ENCODE assay signal across 10 mouse cellular contexts in genomic region chr8:94900617-94901016, GRCm38 (mm10). TPM values are rescaled to one million over a fixed set of nuclear protein-coding genes. Genes with fewer than 3 reads are reported as not detected.
DNase-seq lines count a peak whose midpoint lies in the region; ATAC-seq and TF ChIP-seq lines count a peak whose summit lies in the region.
"Had no signal": no experiment of that assay in that cellular context is flagged by ENCODE, and none has a peak within 500 bp of the region (broad histone marks: within the 10 kb centered on the region; RNA-seq: fewer than 3 reads in every experiment).

No protein-coding gene starts in this region.

- no peak overlapping the region for H3K4me2 ChIP-seq in lung, postnatal 0 days (replicated peaks; ENCODE audit: low read depth, low read length)
- peak overlapping the region; percentile 34 for H3K4me2 ChIP-seq in heart, postnatal 0 days (ENCODE audit: low read depth, low read length)
- H3K4me2 ChIP-seq in myocyte (ENCODE audit: low read depth), result no peak overlapping the region
- H3K4me2 ChIP-seq: hindbrain, embryonic 15.5 days had no signal

- peak overlapping the region; percentile 33 for H3K4me3 ChIP-seq in gastrocnemius, adult 2 months
- no peak overlapping the region for H3K4me3 ChIP-seq in lung, postnatal 0 days (ENCODE audit: low read depth, low read length)
- no peak overlapping the region for H3K4me3 ChIP-seq in heart, postnatal 0 days (ENCODE audit: low read depth, low read length)
- no peak overlapping the region for H3K4me3 ChIP-seq in myocyte
- no peak overlapping the region for H3K4me3 ChIP-seq in layer of hippocampus, adult 2 months
- H3K4me3 ChIP-seq: hindbrain, embryonic 15.5 days had no signal

- intact Hi-C loops in gastrocnemius, adult 2 months (cut with DNase I), result loop anchor here (1.0 to 10.0 kb wide), 2 partner anchors 22 to 196 kb away; no protein-coding TSS in a partner anchor

- 19% methylated on average over 6 of the region's 6 CpGs for WGBS in lung, postnatal 0 days
- WGBS in heart, postnatal 0 days, result 6% methylated on average over 6 of the region's 6 CpGs

- H3K36me3 ChIP-seq in lung, postnatal 0 days (ENCODE audit: insufficient read depth, low read length), result peaks cover 5% of the 10 kb centered on the region; the same call in 1 of the 2 replicates
- H3K36me3 ChIP-seq in heart, postnatal 0 days (replicated peaks; ENCODE audit: control insufficient read depth, insufficient read depth, low read length), result peaks cover 17% of the 10 kb centered on the region
- no peaks in the 10 kb centered on the region for H3K36me3 ChIP-seq in myocyte (ENCODE audit: control insufficient read depth, insufficient read depth)
- H3K36me3 ChIP-seq: hindbrain, embryonic 15.5 days had no signal

- H3K27me3 ChIP-seq in lung, postnatal 0 days (replicated peaks; ENCODE audit: insufficient read depth, low read length), result no peaks in the 10 kb centered on the region
- no peaks in the 10 kb centered on the region for H3K27me3 ChIP-seq in heart, postnatal 0 days (ENCODE audit: control insufficient read depth, insufficient read depth, low read length)
- H3K27me3 ChIP-seq in myocyte (ENCODE audit: control insufficient read depth, insufficient read depth, insufficient read length), result peaks cover 13% of the 10 kb centered on the region
- H3K27me3 ChIP-seq: hindbrain, embryonic 15.5 days had no signal

- TF ChIP-seq EP300 in lung, postnatal 0 days (IDR thresholded peaks at IDR 0.05), result no peak
- TF ChIP-seq EP300 in heart, postnatal 0 days (IDR thresholded peaks at IDR 0.05; ENCODE audit: low read depth), result no peak

- peaks cover 13% of the 10 kb centered on the region; the same call in 1 of the 2 replicates for H3K4me1 ChIP-seq in lung, postnatal 0 days (ENCODE audit: insufficient read depth, low read depth, low read length)
- H3K4me1 ChIP-seq in heart, postnatal 0 days (ENCODE audit: control insufficient read depth, insufficient read depth), result peaks cover 43% of the 10 kb centered on the region

- H3ac ChIP-seq in myocyte (ENCODE audit: control insufficient read depth, insufficient read length), result no peak overlapping the region

- no peak for TF ChIP-seq CTCF in gastrocnemius, adult 2 months (IDR thresholded peaks at IDR 0.05)
- no peak for TF ChIP-seq CTCF in lung, postnatal 0 days (IDR thresholded peaks at IDR 0.05)
- TF ChIP-seq CTCF in heart, postnatal 0 days (IDR thresholded peaks at IDR 0.05; ENCODE audit: low read depth), result no peak
- TF ChIP-seq CTCF in layer of hippocampus, adult 2 months (conservative IDR thresholded peaks at IDR 0.05), result no peak

- no peak for TF ChIP-seq POLR2A in myocyte (IDR thresholded peaks at IDR 0.05; ENCODE audit: insufficient read length, low read depth)

- ATAC-seq in lung, postnatal 0 days, result no peak
- peak; percentile 38 for ATAC-seq in heart, postnatal 0 days (ENCODE audit: insufficient read depth, low read depth)

- no peaks in the 10 kb centered on the region for H3K79me2 ChIP-seq in myocyte (ENCODE audit: control insufficient read depth, insufficient read depth)

- peak; percentile 47 for DNase-seq in gastrocnemius, adult 2 months
- DNase-seq in gastrocnemius, postnatal 25 days, result no peak
- no peak for DNase-seq in lung, postnatal 0 days (ENCODE audit: low spot score)
- no peak for DNase-seq in lung, postnatal 10 days
- DNase-seq in heart, postnatal 0 days (ENCODE audit: low spot score), result peak; percentile 72
- no peak for DNase-seq in layer of hippocampus, adult 2 months (ENCODE audit: low spot score in 2 of 2)
- no peak for DNase-seq in frontal cortex, adult 2 months (ENCODE audit: extremely low spot score in 1 of 2, low spot score in 1 of 2)
- DNase-seq: left cerebral cortex, postnatal 4 days had no signal

- H3K27ac ChIP-seq in gastrocnemius, adult 2 months, result peak overlapping the region; percentile 72
- H3K27ac ChIP-seq in lung, postnatal 0 days (ENCODE audit: low read length), result peak overlapping the region; percentile 68
- peak overlapping the region; percentile 88 for H3K27ac ChIP-seq in heart, postnatal 0 days (ENCODE audit: low read depth)
- no peak overlapping the region for H3K27ac ChIP-seq in layer of hippocampus, adult 2 months
- H3K27ac ChIP-seq: hindbrain, embryonic 15.5 days had no signal

- no peaks in the 10 kb centered on the region for H3K9me3 ChIP-seq in lung, postnatal 0 days (ENCODE audit: low read length)
- no peaks in the 10 kb centered on the region for H3K9me3 ChIP-seq in heart, postnatal 0 days (replicated peaks; ENCODE audit: control insufficient read depth, low read length)
- H3K9me3 ChIP-seq: hindbrain, embryonic 15.5 days had no signal

- H3K9ac ChIP-seq in lung, postnatal 0 days (replicated peaks; ENCODE audit: low read depth), result no peak overlapping the region
- no peak overlapping the region for H3K9ac ChIP-seq in heart, postnatal 0 days (replicated peaks; ENCODE audit: low read depth, low read length)
- H3K9ac ChIP-seq: hindbrain, embryonic 15.5 days had no signal

TF ChIP-seq in myocyte, 11 proteins besides CTCF, POLR2A, EP300 and RAD21:
- peak in 1 of 3 experiments; percentile 25 for TF ChIP-seq MYOG (IDR thresholded peaks at IDR 0.05; ENCODE audit: control insufficient read depth in 1 of 3, insufficient read depth in 1 of 3, insufficient read length in 2 of 3, low read depth in 2 of 3)
- TF ChIP-seq TCF3 (IDR thresholded peaks at IDR 0.05; ENCODE audit: insufficient read length, low read depth), result no peak
- TF ChIP-seq POLR2AphosphoS2 (IDR thresholded peaks at IDR 0.05; ENCODE audit: insufficient read length, low read depth), result peak; percentile 38

RNA-seq across cellular contexts. Expression of gene Ccdc102a, which starts 17.3 kb away (rescaled TPM):
- total RNA-seq in gastrocnemius, adult 2 months (2021), result 1 to 10 TPM; 3.0 to 3.8 TPM
- total RNA-seq in gastrocnemius, postnatal 25 days (2021), result 1 to 10 TPM; 3.6 to 4.2 TPM
- polyA plus RNA-seq in lung, postnatal 0 days (2015; fragmentation: Nextera tagmentation; extraction: Ambion mirVana), result 14.6 and 17.2 TPM in 2 replicates
- 12.4 and 24.7 TPM in 2 replicates for total RNA-seq in heart, postnatal 0 days (2014; rRNA removed; ENCODE audit: low replicate concordance)
- 10.1 and 10.6 TPM in 2 replicates for polyA plus RNA-seq in heart, postnatal 0 days (2015; fragmentation: Nextera tagmentation; extraction: Ambion mirVana)
- 16.3 TPM for polyA plus RNA-seq in myocyte (2012; fragmentation: generic; extraction: Trizol)
- total RNA-seq in layer of hippocampus, adult 2 months (2021), result 1 to 10 TPM; 1.7 to 1.9 TPM
- 2.9 and 3.1 TPM in 2 replicates for polyA plus RNA-seq in frontal cortex, adult 2 months (2012; rRNA removed)

RNA-seq across cellular contexts. Expression of gene Adgrg5, which starts 22.9 kb away (rescaled TPM):
- under 1 TPM in 1 of 2 experiments, not detected in 1; 0.28 TPM for total RNA-seq in gastrocnemius, adult 2 months (2021)
- total RNA-seq in gastrocnemius, postnatal 25 days (2021), result not detected
- polyA plus RNA-seq in lung, postnatal 0 days (2015; fragmentation: Nextera tagmentation; extraction: Ambion mirVana), result 0.19 and 0.31 TPM in 2 replicates
- 0.12 TPM in 1 of 2 replicates, not detected in the other for total RNA-seq in heart, postnatal 0 days (2014; rRNA removed; ENCODE audit: low replicate concordance)
- 0.08 and 0.15 TPM in 2 replicates for polyA plus RNA-seq in heart, postnatal 0 days (2015; fragmentation: Nextera tagmentation; extraction: Ambion mirVana)
- not detected for polyA plus RNA-seq in myocyte (2012; fragmentation: generic; extraction: Trizol)
- not detected for total RNA-seq in layer of hippocampus, adult 2 months (2021)
- polyA plus RNA-seq in frontal cortex, adult 2 months (2012; rRNA removed), result 0.04 and 0.06 TPM in 2 replicates

RNA-seq across cellular contexts. Expression of gene Dok4, which starts 24.5 kb away (rescaled TPM):
- 1 to 10 TPM; 2.7 to 6.1 TPM for total RNA-seq in gastrocnemius, adult 2 months (2021)
- 1 to 10 TPM; 4.7 to 5.1 TPM for total RNA-seq in gastrocnemius, postnatal 25 days (2021)
- 42.7 and 47.5 TPM in 2 replicates for polyA plus RNA-seq in lung, postnatal 0 days (2015; fragmentation: Nextera tagmentation; extraction: Ambion mirVana)
- total RNA-seq in heart, postnatal 0 days (2014; rRNA removed; ENCODE audit: low replicate concordance), result 43.4 and 59.1 TPM in 2 replicates
- 27.7 and 28.7 TPM in 2 replicates for polyA plus RNA-seq in heart, postnatal 0 days (2015; fragmentation: Nextera tagmentation; extraction: Ambion mirVana)
- polyA plus RNA-seq in myocyte (2012; fragmentation: generic; extraction: Trizol), result 4.4 TPM
- 10 to 100 TPM; 24.1 to 26.4 TPM for total RNA-seq in layer of hippocampus, adult 2 months (2021)
- polyA plus RNA-seq in frontal cortex, adult 2 months (2012; rRNA removed), result 19.4 and 21.0 TPM in 2 replicates

RNA-seq across cellular contexts. Expression of gene Polr2c, which starts 43.4 kb away (rescaled TPM):
- 10 to 100 TPM; 47.3 to 49.8 TPM for total RNA-seq in gastrocnemius, adult 2 months (2021)
- total RNA-seq in gastrocnemius, postnatal 25 days (2021), result 10 to 100 TPM; 42.9 to 44.1 TPM
- 98.4 and 103 TPM in 2 replicates for polyA plus RNA-seq in lung, postnatal 0 days (2015; fragmentation: Nextera tagmentation; extraction: Ambion mirVana)
- total RNA-seq in heart, postnatal 0 days (2014; rRNA removed; ENCODE audit: low replicate concordance), result 96.3 and 112 TPM in 2 replicates
- 117 and 121 TPM in 2 replicates for polyA plus RNA-seq in heart, postnatal 0 days (2015; fragmentation: Nextera tagmentation; extraction: Ambion mirVana)
- polyA plus RNA-seq in myocyte (2012; fragmentation: generic; extraction: Trizol), result 102 TPM
- total RNA-seq in layer of hippocampus, adult 2 months (2021), result 10 to 100 TPM; 69.1 to 71.4 TPM
- polyA plus RNA-seq in frontal cortex, adult 2 months (2012; rRNA removed), result 99.6 and 111 TPM in 2 replicates

Comparison
In these comparisons a context has a peak if more than half of its experiments do, and no peak if none do; other contexts are left out.
1. DNase-seq: peak in gastrocnemius, adult 2 months (single experiment) and heart, postnatal 0 days (single experiment); none in gastrocnemius, postnatal 25 days (single experiment), lung, postnatal 0 days (single experiment), lung, postnatal 10 days (single experiment), layer of hippocampus, adult 2 months (0 of 2) and frontal cortex, adult 2 months (0 of 2).